Mouse (Mus musculus): ENCODE measurements at regions not wholly inside any gene's neighbourhood (a gene's known extent, or its start where the extent isn't known, plus 50 kb on each side); places are given as distances from the start of the nearest gene placed in this dataset.

- no peak for DNase-seq (ENCODE audit: low read depth)
- TF ChIP-seq CTCF (IDR thresholded peaks at IDR 0.05; ENCODE audit: borderline replicate concordance, extremely low read depth, insufficient read depth, insufficient read length): no peak
- no peak for TF ChIP-seq POLR2A (IDR thresholded peaks at IDR 0.05; ENCODE audit: borderline replicate concordance, extremely low read depth, insufficient read depth, insufficient read length, poor library complexity, severe bottlenecking)
These were observed 265.1 kb upstream of the Tas2r119 start for GRCm38 (mm10) chr15:31911978-31912377.

- TF ChIP-seq POLR2A (IDR thresholded peaks at IDR 0.05; ENCODE audit: borderline replicate concordance, extremely low read depth, insufficient read depth, insufficient read length, poor library complexity, severe bottlenecking) (no peak), CTCF (IDR thresholded peaks at IDR 0.05; ENCODE audit: borderline replicate concordance, extremely low read depth, insufficient read depth, insufficient read length) (no peak)
- DNase-seq (ENCODE audit: low read depth): peak; percentile 51
These were observed 255.6 kb upstream of the Tas2r119 start for GRCm38 (mm10) chr15:31921485-31921884.

- no peak for TF ChIP-seq CTCF (IDR thresholded peaks at IDR 0.05; ENCODE audit: borderline replicate concordance, extremely low read depth, insufficient read depth, insufficient read length)
- no peak for TF ChIP-seq POLR2A (IDR thresholded peaks at IDR 0.05; ENCODE audit: borderline replicate concordance, extremely low read depth, insufficient read depth, insufficient read length, poor library complexity, severe bottlenecking)
- DNase-seq (ENCODE audit: low read depth): no peak
These were observed 216.8 kb upstream of the Tas2r119 start for GRCm38 (mm10) chr15:31960301-31960700.

GRCm38 (mm10) chr15:31961963-31962362 is 215.1 kb upstream of the Tas2r119 start:
- no peak for TF ChIP-seq POLR2A (IDR thresholded peaks at IDR 0.05; ENCODE audit: borderline replicate concordance, extremely low read depth, insufficient read depth, insufficient read length, poor library complexity, severe bottlenecking)
- TF ChIP-seq CTCF (IDR thresholded peaks at IDR 0.05; ENCODE audit: borderline replicate concordance, extremely low read depth, insufficient read depth, insufficient read length): no peak
- no peak for DNase-seq (ENCODE audit: low read depth)

GRCm38 (mm10) chr15:31964911-31965310 is 212.2 kb upstream of the Tas2r119 start:
- DNase-seq (ENCODE audit: low read depth): no peak
- no peak for TF ChIP-seq CTCF (IDR thresholded peaks at IDR 0.05; ENCODE audit: borderline replicate concordance, extremely low read depth, insufficient read depth, insufficient read length)
- no peak for TF ChIP-seq POLR2A (IDR thresholded peaks at IDR 0.05; ENCODE audit: borderline replicate concordance, extremely low read depth, insufficient read depth, insufficient read length, poor library complexity, severe bottlenecking)

GRCm38 (mm10) chr15:31965542-31965941 is 211.5 kb upstream of the Tas2r119 start:
- TF ChIP-seq CTCF (IDR thresholded peaks at IDR 0.05; ENCODE audit: borderline replicate concordance, extremely low read depth, insufficient read depth, insufficient read length): no peak
- no peak for TF ChIP-seq POLR2A (IDR thresholded peaks at IDR 0.05; ENCODE audit: borderline replicate concordance, extremely low read depth, insufficient read depth, insufficient read length, poor library complexity, severe bottlenecking)

GRCm38 (mm10) chr15:31972891-31973290 is 204.2 kb upstream of the Tas2r119 start:
- TF ChIP-seq POLR2A (IDR thresholded peaks at IDR 0.05; ENCODE audit: borderline replicate concordance, extremely low read depth, insufficient read depth, insufficient read length, poor library complexity, severe bottlenecking) (no peak), CTCF (IDR thresholded peaks at IDR 0.05; ENCODE audit: borderline replicate concordance, extremely low read depth, insufficient read depth, insufficient read length) (no peak)
- DNase-seq (ENCODE audit: low read depth): no peak

More at GRCm38 (mm10) chr15:31965542-31965941, 211.5 kb upstream of the Tas2r119 start:
- no peak for DNase-seq (ENCODE audit: low read depth)

- DNase-seq (ENCODE audit: low read depth): peak; percentile 27
- TF ChIP-seq CTCF (IDR thresholded peaks at IDR 0.05; ENCODE audit: borderline replicate concordance, extremely low read depth, insufficient read depth, insufficient read length): no peak
- no peak for TF ChIP-seq POLR2A (IDR thresholded peaks at IDR 0.05; ENCODE audit: borderline replicate concordance, extremely low read depth, insufficient read depth, insufficient read length, poor library complexity, severe bottlenecking)
These were observed 203.2 kb upstream of the Tas2r119 start for GRCm38 (mm10) chr15:31973889-31974288.

GRCm38 (mm10) chr15:31976461-31976860 is 200.6 kb upstream of the Tas2r119 start:
- no peak for TF ChIP-seq POLR2A (IDR thresholded peaks at IDR 0.05; ENCODE audit: borderline replicate concordance, extremely low read depth, insufficient read depth, insufficient read length, poor library complexity, severe bottlenecking)
- TF ChIP-seq CTCF (IDR thresholded peaks at IDR 0.05; ENCODE audit: borderline replicate concordance, extremely low read depth, insufficient read depth, insufficient read length): no peak
- DNase-seq (ENCODE audit: low read depth): no peak

GRCm38 (mm10) chr15:31977563-31977962 is 199.5 kb upstream of the Tas2r119 start:
- TF ChIP-seq POLR2A (IDR thresholded peaks at IDR 0.05; ENCODE audit: borderline replicate concordance, extremely low read depth, insufficient read depth, insufficient read length, poor library complexity, severe bottlenecking) (no peak), CTCF (IDR thresholded peaks at IDR 0.05; ENCODE audit: borderline replicate concordance, extremely low read depth, insufficient read depth, insufficient read length) (no peak)
- DNase-seq (ENCODE audit: low read depth): no peak

- TF ChIP-seq POLR2A (IDR thresholded peaks at IDR 0.05; ENCODE audit: borderline replicate concordance, extremely low read depth, insufficient read depth, insufficient read length, poor library complexity, severe bottlenecking): no peak
- TF ChIP-seq CTCF (IDR thresholded peaks at IDR 0.05; ENCODE audit: borderline replicate concordance, extremely low read depth, insufficient read depth, insufficient read length): no peak
- DNase-seq (ENCODE audit: low read depth): peak; percentile 76
These were observed 197.1 kb upstream of the Tas2r119 start for GRCm38 (mm10) chr15:31979961-31980360.

GRCm38 (mm10) chr15:31980791-31981190 is 196.3 kb upstream of the Tas2r119 start:
- no peak for DNase-seq (ENCODE audit: low read depth)
- TF ChIP-seq POLR2A (IDR thresholded peaks at IDR 0.05; ENCODE audit: borderline replicate concordance, extremely low read depth, insufficient read depth, insufficient read length, poor library complexity, severe bottlenecking) (no peak), CTCF (IDR thresholded peaks at IDR 0.05; ENCODE audit: borderline replicate concordance, extremely low read depth, insufficient read depth, insufficient read length) (no peak)
